Mouse (Mus musculus) lung, postnatal 0 days (tissue): ENCODE results near the gene Wdr27.
"Not testable (repeated sequence)": the region's sequence is repeated elsewhere in the genome, so short reads cannot be mapped to it uniquely, and the experiment has no call there.

Experiments used
- CTCF ChIP-seq: IDR thresholded peaks from 2 replicates; pipeline ENCODE4 v1.5.1; 2016; ENCODE audit warnings: antibody characterized with exemption, mild to moderate bottlenecking
- EP300 ChIP-seq: IDR thresholded peaks from 2 replicates; pipeline ENCODE4 v1.6.1; 2016; ENCODE audit warnings: antibody characterized with exemption, mild to moderate bottlenecking, control low read depth

- TF ChIP-seq EP300, CTCF: not testable (repeated sequence)
These were observed 25.5 kb upstream of the Wdr27 start for GRCm38 (mm10) chr17:14968373-14968913.
